Mouse (Mus musculus) adrenal gland, postnatal 25 days (tissue): ENCODE results near the gene C130050O18Rik. TPM values are rescaled to one million over a fixed set of nuclear protein-coding genes. Genes with fewer than 3 reads are reported as not detected.

Experiments used
- DNase-seq: peaks from one replicate; pipeline ENCODE4 v3.0.0; 2021; ENCODE audit warnings: mixed read lengths
- total RNA-seq: library from RNA; stranded (reverse); gene quantifications from 2 replicates; pipeline ENCODE4 v1.2.3, GENCODE M21; 2021

Gene C130050O18Rik
- total RNA-seq, 1 experiment from 2014 or later = 0.49 TPM

- no peak for DNase-seq
Observed at GRCm38 (mm10) chr5:139397359-139397916, 7.6 kb upstream of the C130050O18Rik start.

- peak; percentile 91 for DNase-seq
Observed at GRCm38 (mm10) chr5:139397959-139398753, 6.9 kb upstream of the C130050O18Rik start.

- DNase-seq = no peak
Observed at GRCm38 (mm10) chr5:139398786-139399185, 6.3 kb upstream of the C130050O18Rik start.

- DNase-seq = peak; percentile 47
Observed at GRCm38 (mm10) chr5:139399991-139400390, 5.1 kb upstream of the C130050O18Rik start.

- DNase-seq = no peak
Observed at GRCm38 (mm10) chr5:139402106-139402505, 3.0 kb upstream of the C130050O18Rik start.

GRCm38 (mm10) chr5:139403692-139404260, 1.3 kb upstream of the C130050O18Rik start:
- no peak for DNase-seq

GRCm38 (mm10) chr5:139405478-139405877, 398 bp downstream of the C130050O18Rik start:
- DNase-seq = no peak

GRCm38 (mm10) chr5:139405953-139406352, 873 bp downstream of the C130050O18Rik start:
- no peak for DNase-seq

GRCm38 (mm10) chr5:139407121-139407885, 2.2 kb downstream of the C130050O18Rik start:
- DNase-seq = peak; percentile 60

GRCm38 (mm10) chr5:139408511-139408910, 3.4 kb downstream of the C130050O18Rik start:
- no peak for DNase-seq

- peak; percentile 81 for DNase-seq
Observed at GRCm38 (mm10) chr5:139409412-139409811, 4.3 kb downstream of the C130050O18Rik start.

- DNase-seq = no peak
Observed at GRCm38 (mm10) chr5:139410056-139410455, 5.0 kb downstream of the C130050O18Rik start.

- no peak for DNase-seq
Observed at GRCm38 (mm10) chr5:139411117-139411516, 6.0 kb downstream of the C130050O18Rik start.

- DNase-seq = no peak
Observed at GRCm38 (mm10) chr5:139411665-139412314, 6.7 kb downstream of the C130050O18Rik start.

GRCm38 (mm10) chr5:139413545-139413944, 8.5 kb downstream of the C130050O18Rik start:
- no peak for DNase-seq

- DNase-seq = no peak
Observed at GRCm38 (mm10) chr5:139415001-139415400, 9.9 kb downstream of the C130050O18Rik start.

- no peak for DNase-seq
Observed at GRCm38 (mm10) chr5:139416942-139417341, 11.9 kb downstream of the C130050O18Rik start.

GRCm38 (mm10) chr5:139417480-139417879, 12.4 kb downstream of the C130050O18Rik start:
- DNase-seq = no peak

- no peak for DNase-seq
Observed at GRCm38 (mm10) chr5:139418110-139418509, 13.0 kb downstream of the C130050O18Rik start.

- DNase-seq = no peak
Observed at GRCm38 (mm10) chr5:139418633-139419032, 13.6 kb downstream of the C130050O18Rik start.

GRCm38 (mm10) chr5:139423026-139423865, 18.2 kb downstream of the C130050O18Rik start, which contains the start of gene Gper1:
Gene Gper1, plus strand, starts transcription at chr5:139423151.
- DNase-seq = peak; percentile 59
